Mouse (Mus musculus) lung, embryonic 16.5 days (tissue): ENCODE results near the gene Zzz3. TPM values are rescaled to one million over a fixed set of nuclear protein-coding genes. Genes with fewer than 3 reads are reported as not detected.

Experiments used
- ATAC-seq: fragments of 200-750 bp; cut with Nextera tagmentation; 2 replicates; pipeline ENCODE4 v1.8.0; 2017; ENCODE audit warnings: low read depth, mild to moderate bottlenecking, moderate library complexity
- H3K27ac ChIP-seq: fragments of 300-500 bp; sonication (generic); 2 replicates; pipeline ENCODE4 v1.5.1; 2014; ENCODE audit warnings: mild to moderate bottlenecking, control low read depth, low read length
- H3K27me3 ChIP-seq: fragments of 300-500 bp; sonication (generic); 2 replicates; pipeline ENCODE4 v1.6.1; 2014; ENCODE audit warnings: low read depth, low read length, mixed read lengths; ENCODE audit not compliant: control insufficient read depth, insufficient read depth
- H3K36me3 ChIP-seq: fragments of 300-500 bp; sonication (generic); 2 replicates; pipeline ENCODE4 v1.6.1; 2014; ENCODE audit warnings: low read length; ENCODE audit not compliant: control insufficient read depth, insufficient read depth
- H3K4me1 ChIP-seq: fragments of 300-500 bp; sonication (generic); replicated peaks from 2 replicates; pipeline ENCODE4 v1.6.1; 2014; ENCODE audit warnings: low read length, mixed read lengths; ENCODE audit not compliant: control insufficient read depth, insufficient read depth
- H3K4me2 ChIP-seq: fragments of 300-500 bp; sonication (generic); 2 replicates; pipeline ENCODE4 v1.6.1; 2014; ENCODE audit warnings: low read depth, low read length, control low read depth
- H3K4me3 ChIP-seq: fragments of 300-500 bp; sonication (generic); 2 replicates; pipeline ENCODE4 v1.5.1; 2014; ENCODE audit warnings: mild to moderate bottlenecking, low read length, control low read depth
- H3K9ac ChIP-seq: fragments of 300-500 bp; sonication (generic); 2 replicates; pipeline ENCODE4 v1.6.1; 2014; ENCODE audit warnings: low read length, control low read depth
- H3K9me3 ChIP-seq: fragments of 300-500 bp; sonication (generic); 2 replicates; pipeline ENCODE4 v1.6.1; 2016; ENCODE audit warnings: low read length; ENCODE audit not compliant: control insufficient read depth
- WGBS: fragments of 180-500 bp; shearing (Covaris S2); extraction: QIAGEN DNeasy Blood & Tissue Kit; methylation state at CpG from one replicate; pipeline ENCODE4 v1.1.7; 2014; 5-methylcytosine and 5-hydroxymethylcytosine counted together
- polyA plus RNA-seq: library from polyadenylated mRNA; unstranded; fragments of >200 nt; fragmentation: Nextera tagmentation; extraction: Ambion mirVana; gene quantifications from 2 replicates; pipeline ENCODE4 v1.2.1, GENCODE M21; 2015

Gene Zzz3
- polyA plus RNA-seq, 1 experiment from 2014 or later, result 42.3 TPM

- H3K27ac ChIP-seq, result no peak overlapping the region
- H3K4me2 ChIP-seq, result no peak overlapping the region
- H3K4me1 ChIP-seq, result peaks cover 9% of the 10 kb centered on the region
- H3K27me3 ChIP-seq, result no peaks in the 10 kb centered on the region
- WGBS, result 79% methylated on average over 4 of the region's 4 CpGs
- no peak for ATAC-seq
- no peak overlapping the region for H3K9ac ChIP-seq
- H3K4me3 ChIP-seq, result no peak overlapping the region
- no peaks in the 10 kb centered on the region for H3K36me3 ChIP-seq
- no peaks in the 10 kb centered on the region for H3K9me3 ChIP-seq
Measured at GRCm38 (mm10) chr3:152412362-152412761, 17.1 kb downstream of the Zzz3 start.

- Histone ChIP-seq H3K9me3 (no peaks in the 10 kb centered on the region), H3K4me3 (no peak overlapping the region), H3K9ac (no peak overlapping the region), H3K36me3 (peaks cover 13% of the 10 kb centered on the region), H3K27me3 (no peaks in the 10 kb centered on the region), H3K4me1 (no peaks in the 10 kb centered on the region), H3K27ac (no peak overlapping the region), H3K4me2 (no peak overlapping the region)
- no peak for ATAC-seq
- 86% methylated on average over 8 of the region's 8 CpGs for WGBS
Measured at GRCm38 (mm10) chr3:152428925-152429324, 33.7 kb downstream of the Zzz3 start.

- ATAC-seq, result no peak
- no peaks in the 10 kb centered on the region for H3K4me1 ChIP-seq
- no peaks in the 10 kb centered on the region for H3K9me3 ChIP-seq
- no peaks in the 10 kb centered on the region for H3K27me3 ChIP-seq
- no peak overlapping the region for H3K27ac ChIP-seq
- H3K9ac ChIP-seq, result no peak overlapping the region
- WGBS, result 93% methylated on average over 7 of the region's 7 CpGs
- H3K4me3 ChIP-seq, result no peak overlapping the region
- H3K36me3 ChIP-seq, result peaks cover 12% of the 10 kb centered on the region
- no peak overlapping the region for H3K4me2 ChIP-seq
Measured at GRCm38 (mm10) chr3:152432677-152433076, 37.4 kb downstream of the Zzz3 start.

- Histone ChIP-seq H3K9me3 (no peaks in the 10 kb centered on the region), H3K4me1 (no peaks in the 10 kb centered on the region), H3K4me3 (no peak overlapping the region), H3K36me3 (peaks cover 2% of the 10 kb centered on the region; the same call in 1 of the 2 replicates), H3K27ac (no peak overlapping the region), H3K9ac (no peak overlapping the region), H3K4me2 (no peak overlapping the region), H3K27me3 (no peaks in the 10 kb centered on the region)
- ATAC-seq, result no peak
Measured at GRCm38 (mm10) chr3:152435590-152435989, 40.3 kb downstream of the Zzz3 start.

GRCm38 (mm10) chr3:152438068-152438467, 42.8 kb downstream of the Zzz3 start:
- no peaks in the 10 kb centered on the region for H3K27me3 ChIP-seq
- 96% methylated on average over 7 of the region's 7 CpGs for WGBS
- H3K9ac ChIP-seq, result no peak overlapping the region
- H3K9me3 ChIP-seq, result no peaks in the 10 kb centered on the region
- no peaks in the 10 kb centered on the region for H3K4me1 ChIP-seq
- peaks cover 2% of the 10 kb centered on the region; the same call in 1 of the 2 replicates for H3K36me3 ChIP-seq
- H3K4me3 ChIP-seq, result no peak overlapping the region
- H3K27ac ChIP-seq, result no peak overlapping the region
- ATAC-seq, result no peak
- no peak overlapping the region for H3K4me2 ChIP-seq

GRCm38 (mm10) chr3:152442795-152443194, 47.5 kb downstream of the Zzz3 start:
- no peaks in the 10 kb centered on the region for H3K27me3 ChIP-seq
- H3K4me2 ChIP-seq, result no peak overlapping the region
- H3K27ac ChIP-seq, result no peak overlapping the region
- H3K4me3 ChIP-seq, result no peak overlapping the region
- no peak overlapping the region for H3K9ac ChIP-seq
- H3K36me3 ChIP-seq, result peaks cover 2% of the 10 kb centered on the region; the same call in 1 of the 2 replicates
- H3K4me1 ChIP-seq, result no peaks in the 10 kb centered on the region
- ATAC-seq, result no peak
- no peaks in the 10 kb centered on the region for H3K9me3 ChIP-seq
- WGBS, result 91% methylated on average over 4 of the region's 4 CpGs

- peaks cover 5% of the 10 kb centered on the region for H3K36me3 ChIP-seq
- H3K9ac ChIP-seq, result no peak overlapping the region
- WGBS, result 58% methylated on average over 3 of the region's 3 CpGs
- H3K27me3 ChIP-seq, result no peaks in the 10 kb centered on the region
- H3K4me2 ChIP-seq, result no peak overlapping the region
- H3K27ac ChIP-seq, result no peak overlapping the region
- H3K9me3 ChIP-seq, result no peaks in the 10 kb centered on the region
- H3K4me1 ChIP-seq, result no peaks in the 10 kb centered on the region
- ATAC-seq, result no peak
- H3K4me3 ChIP-seq, result no peak overlapping the region
Measured at GRCm38 (mm10) chr3:152444114-152444513, 48.8 kb downstream of the Zzz3 start.

- no peak overlapping the region for H3K4me3 ChIP-seq
- H3K9me3 ChIP-seq, result no peaks in the 10 kb centered on the region
Measured at GRCm38 (mm10) chr3:152446966-152447365, 51.7 kb downstream of the Zzz3 start.

GRCm38 (mm10) chr3:152453163-152453562, 57.9 kb downstream of the Zzz3 start:
- Histone ChIP-seq H3K4me3 (no peak overlapping the region), H3K36me3 (peaks cover 43% of the 10 kb centered on the region), H3K4me2 (no peak overlapping the region), H3K27ac (no peak overlapping the region), H3K9me3 (no peaks in the 10 kb centered on the region), H3K27me3 (no peaks in the 10 kb centered on the region), H3K4me1 (no peaks in the 10 kb centered on the region), H3K9ac (no peak overlapping the region)
- 78% methylated on average over 3 of the region's 4 CpGs for WGBS
- ATAC-seq, result no peak

More at GRCm38 (mm10) chr3:152446966-152447365, 51.7 kb downstream of the Zzz3 start:
- WGBS, result 100% methylated on average over 1 of the region's 1 CpGs
- ATAC-seq, result no peak
- no peak overlapping the region for H3K4me2 ChIP-seq
- no peak overlapping the region for H3K27ac ChIP-seq
- H3K9ac ChIP-seq, result no peak overlapping the region
- H3K4me1 ChIP-seq, result no peaks in the 10 kb centered on the region
- no peaks in the 10 kb centered on the region for H3K27me3 ChIP-seq
- peaks cover 15% of the 10 kb centered on the region for H3K36me3 ChIP-seq
